Mouse (Mus musculus) G1E (cell line): ENCODE data around the gene Ctcf. TPM values are rescaled to one million over a fixed set of nuclear protein-coding genes. Genes with fewer than 3 reads are reported as not detected.

Source experiments
- ATAC-seq: 2 replicates; pipeline ENCODE4 v1.8.0; 2016; ENCODE audit warnings: mild to moderate bottlenecking; ENCODE audit not compliant: insufficient number of reproducible peaks, poor library complexity, low FRiP score, severe bottlenecking; ENCODE audit errors: extremely low read depth
- DNase-seq: peaks from one replicate; pipeline ENCODE4 v3.0.0; 2012; ENCODE audit warnings: low spot score
- H3K27me3 ChIP-seq: 2 replicates; pipeline ENCODE4 v1.6.1; 2012; ENCODE audit warnings: mild to moderate bottlenecking, low read length, inconsistent platforms; ENCODE audit not compliant: insufficient read depth
- H3K36me3 ChIP-seq: replicated peaks from 2 replicates; pipeline ENCODE3; 2012; ENCODE audit warnings: mild to moderate bottlenecking, inconsistent platforms
- H3K4me1 ChIP-seq: 2 replicates; pipeline ENCODE4 v1.6.1; 2012; ENCODE audit warnings: low read depth, low read length, inconsistent platforms, mixed read lengths; ENCODE audit not compliant: insufficient read depth
- H3K4me3 ChIP-seq: 2 replicates; pipeline ENCODE4 v1.5.1; 2012; ENCODE audit warnings: low read depth, mild to moderate bottlenecking, inconsistent platforms, low read length, moderate library complexity, mixed read lengths
- H3K9me3 ChIP-seq: replicated peaks from 2 replicates; pipeline ENCODE4 v1.6.1; 2012; ENCODE audit warnings: inconsistent platforms
- CTCF ChIP-seq: IDR thresholded peaks from 2 replicates; pipeline ENCODE4 v1.5.1; 2012; ENCODE audit warnings: low read depth, low read length, inconsistent platforms, mixed read lengths
- GATA1 ChIP-seq: IDR thresholded peaks from 2 replicates; pipeline ENCODE4 v1.6.1; 2012; ENCODE audit warnings: borderline replicate concordance, low read length, inconsistent platforms, mixed read lengths
- GATA2 ChIP-seq: IDR thresholded peaks from 2 replicates; pipeline ENCODE4 v1.6.1; 2012; ENCODE audit warnings: low read depth, low read length, inconsistent platforms, borderline replicate concordance
- POLR2AphosphoS5 ChIP-seq: IDR thresholded peaks from 2 replicates; pipeline ENCODE4 v1.6.1; 2012; ENCODE audit warnings: low read depth, low read length, inconsistent platforms; ENCODE audit not compliant: insufficient replicate concordance
- TAL1 ChIP-seq: conservative IDR thresholded peaks from 2 replicates; pipeline ENCODE4 v1.6.1; 2012; ENCODE audit warnings: low read depth, low read length, inconsistent platforms, mixed read lengths
- polyA plus RNA-seq: library from polyadenylated mRNA; stranded (reverse); fragments of >175 nt; gene quantifications from 2 replicates; pipeline ENCODE4 v1.2.3, GENCODE M21; 2012
- total RNA-seq, 2 experiments: library from RNA; stranded (forward) in 1 of 2; stranded (reverse) in 1 of 2; fragments of 200-1000 nt in 1 of 2; fragments of >200 nt in 1 of 2; fragmentation: Nextera tagmentation in 1 of 2; gene quantifications; 2 replicates each; pipeline ENCODE4 v1.2.3; 2014 to 2017

The Ctcf gene
- total and polyA plus RNA-seq, 3 experiments, result 78.9 to 155 (median 133) TPM

DNA sequence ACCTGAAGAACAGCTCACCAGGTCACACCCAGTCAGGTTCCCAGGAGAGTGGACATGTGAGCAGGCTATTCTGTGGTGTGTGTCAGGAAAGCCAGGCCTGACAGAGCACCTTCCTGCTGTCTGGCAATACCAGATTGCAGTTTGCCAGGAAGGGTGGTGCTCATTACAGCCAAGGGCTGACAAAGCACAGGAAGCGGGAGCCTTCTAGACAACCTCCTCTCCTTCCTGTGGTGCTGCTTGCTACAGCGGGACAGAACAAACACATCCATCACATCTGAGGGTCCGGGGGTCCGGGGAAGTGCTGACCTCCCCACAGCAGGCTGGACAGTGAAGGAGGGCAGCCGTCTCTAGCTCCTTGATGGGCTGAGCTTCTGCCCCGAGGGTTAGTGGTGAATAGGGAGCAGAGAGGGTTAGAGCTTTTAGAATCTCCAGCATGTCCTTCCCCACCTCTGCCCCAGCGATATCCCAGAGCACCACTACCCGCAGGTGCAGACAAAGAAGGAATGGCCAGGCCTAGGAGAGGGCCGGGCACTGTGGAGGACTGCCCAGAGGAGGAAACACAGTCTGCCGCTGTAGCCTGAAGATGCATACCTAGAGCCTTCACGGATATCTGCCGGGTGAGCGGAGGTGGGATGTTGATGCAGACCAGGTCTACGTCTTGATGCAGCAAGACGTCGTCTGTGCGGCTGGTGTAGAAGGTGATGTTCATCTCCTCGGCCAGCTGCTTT lies 91.2 kb downstream of the Ctcf start:
- TF ChIP-seq POLR2AphosphoS5, result no peak
- TF ChIP-seq TAL1, result no peak
- no peak for TF ChIP-seq GATA2
- TF ChIP-seq CTCF, result no peak
- no peak for TF ChIP-seq GATA1
- H3K27me3 ChIP-seq, result no peaks in the 10 kb centered on the region
- no peak overlapping the region for H3K4me3 ChIP-seq
- no peaks in the 10 kb centered on the region for H3K9me3 ChIP-seq
- no peak for ATAC-seq
- peaks cover 26% of the 10 kb centered on the region for H3K36me3 ChIP-seq
- DNase-seq, result no peak
- H3K4me1 ChIP-seq, result peaks cover 11% of the 10 kb centered on the region

DNA sequence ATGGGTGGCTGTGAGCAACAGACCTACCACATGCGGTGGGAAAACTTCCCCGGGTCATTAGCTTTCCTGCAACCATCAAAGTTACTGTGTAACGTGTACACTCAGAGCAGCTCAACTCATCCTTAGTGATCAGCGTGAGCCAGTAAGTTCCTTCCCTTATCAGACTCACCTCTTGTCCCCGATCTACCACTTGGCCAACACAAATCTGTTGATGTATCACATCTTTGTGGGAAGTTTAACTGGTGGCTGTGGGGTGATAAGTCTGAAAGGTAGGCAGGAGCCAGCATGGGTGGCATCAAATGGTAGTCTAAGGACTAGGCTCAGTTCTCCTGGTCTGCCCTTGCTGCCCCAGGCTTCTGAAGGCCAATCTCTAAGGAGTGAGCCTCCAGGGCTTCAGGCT lies 95.8 kb downstream of the Ctcf start:
- H3K9me3 ChIP-seq, result no peaks in the 10 kb centered on the region
- no peak for TF ChIP-seq CTCF
- 0 out of 2 replicates have a peak, but pooled peaks have one; percentile 16 for TF ChIP-seq TAL1
- no peak for TF ChIP-seq POLR2AphosphoS5
- TF ChIP-seq GATA2, result no peak
- TF ChIP-seq GATA1, result no peak
- H3K4me1 ChIP-seq, result peaks cover 11% of the 10 kb centered on the region
- no peak for ATAC-seq
- 0 out of 2 replicates have a peak, but pooled peaks cover 7% of the 10 kb centered on the region for H3K27me3 ChIP-seq
- peaks cover 10% of the 10 kb centered on the region for H3K36me3 ChIP-seq
- no peak overlapping the region for H3K4me3 ChIP-seq
- DNase-seq, result peak; percentile 17

Other genes with a start within 250 kb of the Ctcf start
- gene Kctd19, start 223.1 kb upstream of the Ctcf start, total RNA-seq (2014; fragmentation: Nextera tagmentation), result not detected in 2 replicates
- gene Kctd19, start 223.1 kb upstream of the Ctcf start, total RNA-seq (2017), result not detected in 2 replicates
- gene Kctd19, start 223.1 kb upstream of the Ctcf start, polyA plus RNA-seq, result not detected in 2 replicates
- gene Lrrc36, start 223.0 kb upstream of the Ctcf start, total RNA-seq (2014; fragmentation: Nextera tagmentation), result not detected in 2 replicates
- not detected in 2 replicates for gene Lrrc36, start 223.0 kb upstream of the Ctcf start, total RNA-seq (2017)
- not detected in 2 replicates for gene Lrrc36, start 223.0 kb upstream of the Ctcf start, polyA plus RNA-seq
- not detected in 2 replicates for gene Tppp3, start 165.0 kb upstream of the Ctcf start, total RNA-seq (2014; fragmentation: Nextera tagmentation)
- not detected in 2 replicates for gene Tppp3, start 165.0 kb upstream of the Ctcf start, total RNA-seq (2017)
- gene Tppp3, start 165.0 kb upstream of the Ctcf start, polyA plus RNA-seq, result not detected in 2 replicates
- not detected in 2 replicates for gene Zdhhc1, start 139.7 kb upstream of the Ctcf start, total RNA-seq (2014; fragmentation: Nextera tagmentation)
- 0.16 and 0.29 TPM in 2 replicates for gene Zdhhc1, start 139.7 kb upstream of the Ctcf start, total RNA-seq (2017)
- gene Zdhhc1, start 139.7 kb upstream of the Ctcf start, polyA plus RNA-seq, result 0.02 and 0.03 TPM in 2 replicates
- gene Hsd11b2, start 117.8 kb upstream of the Ctcf start, total RNA-seq (2014; fragmentation: Nextera tagmentation), result not detected in 2 replicates
- not detected in 2 replicates for gene Hsd11b2, start 117.8 kb upstream of the Ctcf start, total RNA-seq (2017)
- not detected in 2 replicates for gene Hsd11b2, start 117.8 kb upstream of the Ctcf start, polyA plus RNA-seq
- 151 and 178 TPM in 2 replicates for gene Atp6v0d1, start 70.5 kb upstream of the Ctcf start, total RNA-seq (2014; fragmentation: Nextera tagmentation)
- gene Atp6v0d1, start 70.5 kb upstream of the Ctcf start, total RNA-seq (2017), result 110 and 118 TPM in 2 replicates
- 30.0 and 37.0 TPM in 2 replicates for gene Atp6v0d1, start 70.5 kb upstream of the Ctcf start, polyA plus RNA-seq
- gene Ripor1, start 31.3 kb upstream of the Ctcf start, total RNA-seq (2014; fragmentation: Nextera tagmentation), result 179 and 221 TPM in 2 replicates
- 8.0 and 11.0 TPM in 2 replicates for gene Ripor1, start 31.3 kb upstream of the Ctcf start, total RNA-seq (2017)
- 141 and 150 TPM in 2 replicates for gene Ripor1, start 31.3 kb upstream of the Ctcf start, polyA plus RNA-seq
- gene Agrp, start 825 bp downstream of the Ctcf start, total RNA-seq (2014; fragmentation: Nextera tagmentation), result not detected in 2 replicates
- gene Agrp, start 825 bp downstream of the Ctcf start, total RNA-seq (2017), result not detected in 2 replicates
- 0.10 TPM in 1 of 2 replicates, not detected in the other for gene Agrp, start 825 bp downstream of the Ctcf start, polyA plus RNA-seq
- gene Carmil2, start 49.7 kb downstream of the Ctcf start, total RNA-seq (2014; fragmentation: Nextera tagmentation), result 2.4 TPM in 1 of 2 replicates, not detected in the other
- gene Carmil2, start 49.7 kb downstream of the Ctcf start, total RNA-seq (2017), result 0.22 and 0.35 TPM in 2 replicates
- gene Carmil2, start 49.7 kb downstream of the Ctcf start, polyA plus RNA-seq, result 0.59 and 0.89 TPM in 2 replicates
- 44.1 and 51.9 TPM in 2 replicates for gene Acd, start 64.5 kb downstream of the Ctcf start, total RNA-seq (2014; fragmentation: Nextera tagmentation)
- gene Acd, start 64.5 kb downstream of the Ctcf start, total RNA-seq (2017), result 25.8 and 28.7 TPM in 2 replicates
- gene Acd, start 64.5 kb downstream of the Ctcf start, polyA plus RNA-seq, result 47.8 and 65.6 TPM in 2 replicates
- gene Pard6a, start 64.6 kb downstream of the Ctcf start, total RNA-seq (2014; fragmentation: Nextera tagmentation), result 3.6 and 6.2 TPM in 2 replicates
- gene Pard6a, start 64.6 kb downstream of the Ctcf start, total RNA-seq (2017), result 18.5 and 19.6 TPM in 2 replicates
- gene Pard6a, start 64.6 kb downstream of the Ctcf start, polyA plus RNA-seq, result 6.2 and 6.6 TPM in 2 replicates
- gene 4933405L10Rik, start 71.1 kb downstream of the Ctcf start, total RNA-seq (2014; fragmentation: Nextera tagmentation), result not detected in 2 replicates
- not detected in 2 replicates for gene 4933405L10Rik, start 71.1 kb downstream of the Ctcf start, total RNA-seq (2017)
- 0.05 and 0.13 TPM in 2 replicates for gene 4933405L10Rik, start 71.1 kb downstream of the Ctcf start, polyA plus RNA-seq
- gene Enkd1, start 71.6 kb downstream of the Ctcf start, total RNA-seq (2014; fragmentation: Nextera tagmentation), result 9.5 and 16.8 TPM in 2 replicates
- 10.5 and 13.6 TPM in 2 replicates for gene Enkd1, start 71.6 kb downstream of the Ctcf start, total RNA-seq (2017)
- gene Enkd1, start 71.6 kb downstream of the Ctcf start, polyA plus RNA-seq, result 52.5 and 62.1 TPM in 2 replicates
- gene Gfod2, start 122.1 kb downstream of the Ctcf start, total RNA-seq (2014; fragmentation: Nextera tagmentation), result 0.92 and 4.4 TPM in 2 replicates
- 1.8 and 4.9 TPM in 2 replicates for gene Gfod2, start 122.1 kb downstream of the Ctcf start, total RNA-seq (2017)
- 2.6 and 3.0 TPM in 2 replicates for gene Gfod2, start 122.1 kb downstream of the Ctcf start, polyA plus RNA-seq
- 35.6 and 114 TPM in 2 replicates for gene Ranbp10, start 190.8 kb downstream of the Ctcf start, total RNA-seq (2014; fragmentation: Nextera tagmentation)
- gene Ranbp10, start 190.8 kb downstream of the Ctcf start, total RNA-seq (2017), result 12.5 and 14.3 TPM in 2 replicates
- 22.1 and 29.3 TPM in 2 replicates for gene Ranbp10, start 190.8 kb downstream of the Ctcf start, polyA plus RNA-seq
- gene Tsnaxip1, start 191.2 kb downstream of the Ctcf start, total RNA-seq (2014; fragmentation: Nextera tagmentation), result not detected in 2 replicates
- gene Tsnaxip1, start 191.2 kb downstream of the Ctcf start, total RNA-seq (2017), result 0.06 and 0.16 TPM in 2 replicates
- not detected in 2 replicates for gene Tsnaxip1, start 191.2 kb downstream of the Ctcf start, polyA plus RNA-seq
- gene Cenpt, start 216.7 kb downstream of the Ctcf start, total RNA-seq (2014; fragmentation: Nextera tagmentation), result 25.2 and 31.4 TPM in 2 replicates
- gene Cenpt, start 216.7 kb downstream of the Ctcf start, total RNA-seq (2017), result 14.4 and 14.6 TPM in 2 replicates
- gene Cenpt, start 216.7 kb downstream of the Ctcf start, polyA plus RNA-seq, result 12.7 and 12.9 TPM in 2 replicates
- 18.1 and 22.5 TPM in 2 replicates for gene Thap11, start 218.6 kb downstream of the Ctcf start, total RNA-seq (2014; fragmentation: Nextera tagmentation)
- 35.8 and 42.5 TPM in 2 replicates for gene Thap11, start 218.6 kb downstream of the Ctcf start, total RNA-seq (2017)
- gene Thap11, start 218.6 kb downstream of the Ctcf start, polyA plus RNA-seq, result 31.7 and 34.2 TPM in 2 replicates
- 378 and 465 TPM in 2 replicates for gene Nutf2, start 224.0 kb downstream of the Ctcf start, total RNA-seq (2014; fragmentation: Nextera tagmentation)
- 87.1 and 116 TPM in 2 replicates for gene Nutf2, start 224.0 kb downstream of the Ctcf start, total RNA-seq (2017)
- 284 and 322 TPM in 2 replicates for gene Nutf2, start 224.0 kb downstream of the Ctcf start, polyA plus RNA-seq
- gene Edc4, start 244.3 kb downstream of the Ctcf start, total RNA-seq (2014; fragmentation: Nextera tagmentation), result 32.7 and 53.4 TPM in 2 replicates
- 39.7 and 43.0 TPM in 2 replicates for gene Edc4, start 244.3 kb downstream of the Ctcf start, total RNA-seq (2017)
- 27.4 and 29.7 TPM in 2 replicates for gene Edc4, start 244.3 kb downstream of the Ctcf start, polyA plus RNA-seq